Mouse (Mus musculus): ENCODE measurements around the gene Lamc3. TPM values are rescaled to one million over a fixed set of nuclear protein-coding genes. Genes with fewer than 3 reads are reported as not detected.

The Lamc3 gene
- polyA plus RNA-seq (2014; fragmentation: Illumina TruSeq; extraction: RNeasy Lipid Tissue Mini Kit (QIAGEN cat#74804); ENCODE audit: low read depth, low replicate concordance), result 0.68 TPM

DNA sequence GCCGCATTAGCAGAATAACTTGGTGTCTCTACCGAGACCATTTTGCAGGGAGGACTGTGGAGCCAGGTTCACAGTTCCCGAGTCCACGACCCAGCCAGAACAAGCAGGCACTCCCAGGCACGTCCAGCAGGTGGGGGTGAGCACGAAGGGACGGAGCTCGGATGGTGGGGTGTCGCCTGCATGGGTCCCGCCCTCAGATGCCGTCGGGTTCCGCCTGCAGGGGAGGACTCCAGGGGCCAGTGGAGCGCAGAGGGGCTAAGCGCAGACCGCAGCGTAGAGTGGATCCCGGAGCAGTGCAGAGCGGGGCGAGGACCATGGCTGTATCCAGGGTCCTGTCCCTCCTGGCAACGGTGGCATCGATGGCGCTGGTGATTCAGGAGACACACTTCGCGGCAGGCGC is at the start of gene Lamc3:
TSS of gene Lamc3 (plus strand) at position 262 of the 400 bp plus-strand sequence.

GRCm38 (mm10) chr2:31845896-31846691 is 41.0 kb upstream of the Lamc3 start, which contains the start of gene Fibcd1:
Fibcd1 (minus strand) TSS chr2:31846005.

GRCm38 (mm10) chr2:31950058-31950871 is 63.2 kb downstream of the Lamc3 start, which contains the start of gene Aif1l:
Aif1l (plus strand) TSS chr2:31950139.

GRCm38 (mm10) chr2:31974141-31974808 is 87.2 kb downstream of the Lamc3 start, which contains the start of gene Nup214:
Nup214 (plus strand) TSS chr2:31974436.

Other genes starting within 250 kb of the Lamc3 start
- not detected for gene Prdm12, start 247.3 kb upstream of the Lamc3 start, polyA plus RNA-seq (2014; fragmentation: Illumina TruSeq; extraction: RNeasy Lipid Tissue Mini Kit (QIAGEN cat#74804); ENCODE audit: low read depth, low replicate concordance)
- 16.3 TPM for gene Exosc2, start 216.6 kb upstream of the Lamc3 start, polyA plus RNA-seq (2014; fragmentation: Illumina TruSeq; extraction: RNeasy Lipid Tissue Mini Kit (QIAGEN cat#74804); ENCODE audit: low read depth, low replicate concordance)
- 31.3 TPM for gene Abl1, start 198.9 kb upstream of the Lamc3 start, polyA plus RNA-seq (2014; fragmentation: Illumina TruSeq; extraction: RNeasy Lipid Tissue Mini Kit (QIAGEN cat#74804); ENCODE audit: low read depth, low replicate concordance)
- not detected for gene Qrfp, start 76.7 kb upstream of the Lamc3 start, polyA plus RNA-seq (2014; fragmentation: Illumina TruSeq; extraction: RNeasy Lipid Tissue Mini Kit (QIAGEN cat#74804); ENCODE audit: low read depth, low replicate concordance)
- gene Fibcd1, start 41.3 kb upstream of the Lamc3 start, polyA plus RNA-seq (2014; fragmentation: Illumina TruSeq; extraction: RNeasy Lipid Tissue Mini Kit (QIAGEN cat#74804); ENCODE audit: low read depth, low replicate concordance), result not detected
- 3.6 TPM for gene Aif1l, start 62.8 kb downstream of the Lamc3 start, polyA plus RNA-seq (2014; fragmentation: Illumina TruSeq; extraction: RNeasy Lipid Tissue Mini Kit (QIAGEN cat#74804); ENCODE audit: low read depth, low replicate concordance)
- 13.7 TPM for gene Nup214, start 87.1 kb downstream of the Lamc3 start, polyA plus RNA-seq (2014; fragmentation: Illumina TruSeq; extraction: RNeasy Lipid Tissue Mini Kit (QIAGEN cat#74804); ENCODE audit: low read depth, low replicate concordance)
- 17.0 TPM for gene Fam78a, start 197.6 kb downstream of the Lamc3 start, polyA plus RNA-seq (2014; fragmentation: Illumina TruSeq; extraction: RNeasy Lipid Tissue Mini Kit (QIAGEN cat#74804); ENCODE audit: low read depth, low replicate concordance)
- 35.4 TPM for gene Plpp7, start 208.2 kb downstream of the Lamc3 start, polyA plus RNA-seq (2014; fragmentation: Illumina TruSeq; extraction: RNeasy Lipid Tissue Mini Kit (QIAGEN cat#74804); ENCODE audit: low read depth, low replicate concordance)

All from heart, adult 10 weeks (tissue).